Mouse (Mus musculus) liver, embryonic 14.5 days (tissue): ENCODE data around the gene Vwa3b. TPM values are rescaled to one million over a fixed set of nuclear protein-coding genes. Genes with fewer than 3 reads are reported as not detected.

ENCODE experiments used
- ATAC-seq: fragments of 200-750 bp; cut with Nextera tagmentation; 2 replicates; pipeline ENCODE4 v1.8.0; 2017; ENCODE audit warnings: moderate number of reproducible peaks, mild to moderate bottlenecking, moderate library complexity; ENCODE audit not compliant: insufficient read depth
- DNase-seq, 3 experiments: peaks; one replicate each; pipeline ENCODE4 v3.0.0-alpha.2; 2012 to 2013; ENCODE audit warnings: low read depth in 3 of 3, low spot score in 3 of 3
- H3K27ac ChIP-seq: fragments of 300-500 bp; sonication (generic); 2 replicates; pipeline ENCODE4 v1.5.1; 2014; ENCODE audit warnings: moderate library complexity, mild to moderate bottlenecking, control low read depth, inconsistent platforms
- H3K27me3 ChIP-seq: fragments of 300-500 bp; sonication (generic); 2 replicates; pipeline ENCODE4 v1.6.1; 2014; ENCODE audit warnings: mild to moderate bottlenecking, low read length, moderate library complexity; ENCODE audit not compliant: control insufficient read depth, insufficient read depth
- H3K36me3 ChIP-seq: fragments of 300-500 bp; sonication (generic); replicated peaks from 2 replicates; pipeline ENCODE4 v1.6.1; 2014; ENCODE audit warnings: low read depth; ENCODE audit not compliant: control insufficient read depth, insufficient read depth
- H3K4me1 ChIP-seq, 2 experiments: fragments of 200-500 bp in 1 of 2; fragments of 300-500 bp in 1 of 2; sonication (generic) in 1 of 2; replicated peaks; 2 replicates each; pipeline ENCODE4 v1.6.1; 2012 to 2014; ENCODE audit warnings: antibody characterized with exemption in 1 of 2, inconsistent platforms in 1 of 2, low read length in 1 of 2; ENCODE audit not compliant: control insufficient read depth in 2 of 2, insufficient read depth in 2 of 2
- H3K4me2 ChIP-seq: fragments of 300-500 bp; sonication (generic); 2 replicates; pipeline ENCODE4 v1.6.1; 2014; ENCODE audit warnings: low read depth, mild to moderate bottlenecking, control low read depth, moderate library complexity
- H3K4me3 ChIP-seq, 2 experiments: fragments of 200-500 bp in 1 of 2; fragments of 300-500 bp in 1 of 2; sonication (generic) in 1 of 2; 2 replicates each; pipeline ENCODE4 v1.5.1; 2012 to 2014; ENCODE audit warnings: low read depth in 2 of 2, low read length in 2 of 2, mild to moderate bottlenecking in 2 of 2, control low read depth in 1 of 2, inconsistent platforms in 1 of 2, moderate library complexity in 1 of 2; ENCODE audit not compliant: insufficient read depth in 1 of 2
- H3K9ac ChIP-seq: fragments of 300-500 bp; sonication (generic); replicated peaks from 2 replicates; pipeline ENCODE4 v1.6.1; 2014; ENCODE audit warnings: mild to moderate bottlenecking, control low read depth, moderate library complexity
- H3K9me3 ChIP-seq: fragments of 300-500 bp; sonication (generic); 2 replicates; pipeline ENCODE4 v1.6.1; 2016; ENCODE audit warnings: low read length, mixed read lengths; ENCODE audit not compliant: control insufficient read depth
- CTCF ChIP-seq: IDR thresholded peaks from 2 replicates; pipeline ENCODE4 v1.5.1; 2016; ENCODE audit warnings: antibody characterized with exemption, low read depth, control low read depth
- EP300 ChIP-seq: IDR thresholded peaks from 2 replicates; pipeline ENCODE4 v1.6.1; 2016; ENCODE audit warnings: antibody characterized with exemption, low read depth
- WGBS: fragments of 180-500 bp; shearing (Covaris S2); extraction: QIAGEN DNeasy Blood & Tissue Kit; methylation state at CpG from one replicate; pipeline ENCODE4 v1.1.7; 2014; ENCODE audit not compliant: insufficient replicate concordance; 5-methylcytosine and 5-hydroxymethylcytosine counted together
- polyA plus RNA-seq, 2 experiments: library from polyadenylated mRNA; depleted of rRNA in 1 of 2; stranded (reverse) in 1 of 2; unstranded in 1 of 2; fragments of >200 nt; fragmentation: Nextera tagmentation in 1 of 2; extraction: Ambion mirVana in 1 of 2; gene quantifications; 2 replicates each; pipeline versions ENCODE4 v1.2.1 to v1.2.3; 2012 to 2014

The Vwa3b gene
- polyA plus RNA-seq, 2 experiments, result not detected

- TF ChIP-seq EP300, result no peak
- TF ChIP-seq CTCF, result no peak
- Histone ChIP-seq H3K27ac (no peak overlapping the region), H3K9me3 (no peaks in the 10 kb centered on the region), H3K27me3 (no peaks in the 10 kb centered on the region), H3K9ac (no peak overlapping the region), H3K4me1 (no peaks in the 10 kb centered on the region), H3K4me3 (no peak overlapping the region), H3K4me2 (no peak overlapping the region), H3K36me3 (no peaks in the 10 kb centered on the region)
- no peak for DNase-seq
- ATAC-seq, result no peak
- 52% methylated on average over 4 of the region's 4 CpGs for WGBS
These were observed 168.2 kb downstream of the Vwa3b start for GRCm38 (mm10) chr1:37194607-37195006.

DNA sequence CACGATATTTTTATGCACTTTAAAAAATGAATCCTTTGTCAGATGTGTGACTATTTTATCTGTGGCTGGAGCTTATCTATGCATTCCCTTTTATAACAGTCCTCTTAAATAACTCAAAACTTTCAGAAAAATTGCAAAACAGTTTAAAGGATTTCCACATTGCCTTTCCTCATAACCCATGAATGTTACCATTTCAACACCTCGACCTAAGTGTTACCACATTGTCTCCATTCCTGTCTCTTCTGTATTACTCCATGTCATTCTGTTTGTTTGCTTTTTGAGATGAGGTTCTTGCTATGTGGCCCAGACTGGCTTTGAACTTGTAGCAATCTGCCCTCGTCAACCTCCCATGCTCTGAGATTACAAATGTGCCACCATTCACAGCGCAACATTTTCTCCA, 175.0 kb downstream of the Vwa3b start:
- Histone ChIP-seq H3K36me3 (no peaks in the 10 kb centered on the region), H3K9me3 (no peaks in the 10 kb centered on the region), H3K4me1 (no peaks in the 10 kb centered on the region), H3K27ac (no peak overlapping the region), H3K9ac (no peak overlapping the region), H3K27me3 (no peaks in the 10 kb centered on the region), H3K4me3 (no peak overlapping the region), H3K4me2 (no peak overlapping the region)
- DNase-seq (no peak), ATAC-seq (no peak)
- TF ChIP-seq CTCF (no peak), EP300 (no peak)
- WGBS, result 65% methylated on average over 4 of the region's 4 CpGs

DNA sequence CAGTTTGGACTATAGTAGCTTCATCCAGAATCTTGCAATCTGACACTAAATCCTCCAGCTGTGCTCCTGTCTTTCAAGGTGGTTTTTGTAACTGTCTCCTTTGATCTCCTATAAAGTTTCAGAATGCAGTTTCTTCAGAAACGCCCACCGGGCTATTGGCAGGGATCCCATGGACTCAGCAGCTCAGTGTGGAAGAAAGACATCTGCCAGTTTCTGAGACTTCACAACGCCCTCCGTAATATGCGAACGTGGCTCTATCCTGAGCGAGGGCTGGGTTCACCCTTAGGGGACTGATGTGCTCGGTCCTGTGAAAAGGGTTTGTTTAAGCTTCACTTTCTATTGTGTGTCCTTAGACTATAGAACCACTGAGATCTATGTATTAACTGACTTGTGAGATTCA, 181.3 kb downstream of the Vwa3b start:
- H3K4me1 ChIP-seq, result no peaks in the 10 kb centered on the region
- H3K4me3 ChIP-seq, result no peak overlapping the region
- H3K4me2 ChIP-seq, result no peak overlapping the region
- H3K9ac ChIP-seq, result no peak overlapping the region
- no peaks in the 10 kb centered on the region for H3K27me3 ChIP-seq
- no peaks in the 10 kb centered on the region for H3K36me3 ChIP-seq
- TF ChIP-seq CTCF, result no peak
- no peak for TF ChIP-seq EP300
- no peak overlapping the region for H3K27ac ChIP-seq
- no peaks in the 10 kb centered on the region for H3K9me3 ChIP-seq
- DNase-seq, result no peak
- WGBS, result 78% methylated on average over 8 of the region's 8 CpGs
- ATAC-seq, result no peak

DNA sequence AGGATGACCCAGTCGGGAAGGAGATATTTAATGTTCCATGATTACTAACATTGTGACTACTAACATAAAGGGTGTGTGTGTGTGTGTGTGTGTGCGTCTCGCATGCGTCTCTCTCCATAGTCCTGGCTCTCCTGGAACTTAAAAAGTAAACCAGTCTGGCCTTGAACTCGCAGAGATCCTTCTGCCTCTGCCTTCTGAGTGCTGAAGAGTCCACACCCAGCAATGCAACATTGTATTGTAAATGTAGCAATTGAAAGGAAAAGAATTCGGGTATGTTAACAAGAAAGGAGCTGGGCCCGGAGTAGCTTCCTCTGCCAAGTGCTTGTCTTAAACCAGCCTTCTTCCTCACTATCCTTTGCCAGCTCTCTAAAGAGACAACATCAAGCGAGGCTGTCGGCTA, 186.0 kb downstream of the Vwa3b start:
- H3K9me3 ChIP-seq, result no peaks in the 10 kb centered on the region
- WGBS, result 62% methylated on average over 9 of the region's 9 CpGs
- H3K4me2 ChIP-seq, result no peak overlapping the region

GRCm38 (mm10) chr1:37214144-37214543, 187.7 kb downstream of the Vwa3b start, which contains the start of gene Cnga3:
Gene Cnga3, plus strand, starts transcription at chr1:37214434.
- Histone ChIP-seq H3K36me3 (no peaks in the 10 kb centered on the region), H3K4me2 (no peak within 1 kb of the TSS), H3K9ac (no peak within 1 kb of the TSS), H3K4me3 (no peak within 1 kb of the TSS), H3K27me3 (no peaks in the 10 kb centered on the region), H3K9me3 (no peaks in the 10 kb centered on the region), H3K4me1 (no peaks in the 10 kb centered on the region), H3K27ac (no peak within 1 kb of the TSS)
- WGBS, result 46% methylated on average over 1 of the region's 1 CpGs
- TF ChIP-seq EP300 (no peak), CTCF (no peak)
- DNase-seq (no peak), ATAC-seq (no peak)

More for the DNA sequence above, 186.0 kb downstream of the Vwa3b start:
- no peaks in the 10 kb centered on the region for H3K36me3 ChIP-seq
- no peak for DNase-seq
- no peak overlapping the region for H3K4me3 ChIP-seq
- H3K9ac ChIP-seq, result no peak overlapping the region
- TF ChIP-seq EP300 (no peak), CTCF (no peak)
- ATAC-seq, result no peak
- no peak overlapping the region for H3K27ac ChIP-seq
- no peaks in the 10 kb centered on the region for H3K27me3 ChIP-seq
- H3K4me1 ChIP-seq, result no peaks in the 10 kb centered on the region

DNA sequence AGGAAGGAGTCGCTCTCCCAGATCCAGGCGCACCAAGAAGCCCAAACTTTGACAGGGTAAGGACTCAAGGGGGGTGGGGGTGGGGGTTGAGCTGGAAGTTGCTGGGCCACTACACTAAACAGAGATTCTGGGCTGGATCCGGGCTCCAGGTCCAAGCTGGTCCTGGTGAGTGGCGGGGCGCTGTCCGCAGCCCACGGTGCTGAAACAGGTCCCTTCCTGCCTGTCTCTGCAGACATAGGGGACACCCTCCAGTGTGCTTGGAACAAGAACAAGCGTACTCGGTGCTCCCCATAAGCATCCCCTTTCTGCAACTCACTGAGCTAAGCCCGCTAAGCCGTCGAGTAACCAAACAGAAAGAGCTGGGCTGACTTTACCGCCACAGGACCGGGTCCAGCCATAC, 192.0 kb downstream of the Vwa3b start:
- no peak overlapping the region for H3K4me3 ChIP-seq
- no peaks in the 10 kb centered on the region for H3K4me1 ChIP-seq
- DNase-seq (no peak), ATAC-seq (no peak)
- no peaks in the 10 kb centered on the region for H3K27me3 ChIP-seq
- no peaks in the 10 kb centered on the region for H3K9me3 ChIP-seq
- H3K36me3 ChIP-seq, result no peaks in the 10 kb centered on the region
- TF ChIP-seq CTCF (no peak), EP300 (no peak)
- H3K9ac ChIP-seq, result no peak overlapping the region
- 7% methylated on average over 14 of the region's 14 CpGs for WGBS
- H3K4me2 ChIP-seq, result no peak overlapping the region
- H3K27ac ChIP-seq, result no peak overlapping the region
